In genomic region chr17:63087265-63087664, GRCm38 (mm10) we compare ENCODE assay signal across 24 mouse cellular contexts.
"Had no signal": no experiment of that assay in that cellular context is flagged by ENCODE, and none has a peak within 500 bp of the region (broad histone marks: within the 10 kb centered on the region; RNA-seq: fewer than 3 reads in every experiment).

No protein-coding gene starts in this region.

- H3K4me1 ChIP-seq: heart, embryonic 10.5 days; hindbrain, embryonic 13.5 days; hindbrain, embryonic 15.5 days; kidney, embryonic 15.5 days; limb, embryonic 13.5 days; limb, embryonic 15.5 days had no signal

- H3K27ac ChIP-seq: gastrocnemius, adult 2 months; heart, embryonic 10.5 days; hindbrain, embryonic 13.5 days; hindbrain, embryonic 15.5 days; hindbrain, postnatal 0 days; kidney, embryonic 15.5 days; kidney, postnatal 0 days; limb, embryonic 13.5 days; limb, embryonic 15.5 days had no signal

- H3K4me2 ChIP-seq: heart, embryonic 12.5 days; hindbrain, embryonic 13.5 days; hindbrain, embryonic 15.5 days; kidney, embryonic 15.5 days; limb, embryonic 13.5 days; limb, embryonic 15.5 days had no signal

- ATAC-seq: hindbrain, postnatal 0 days; intestine, embryonic 16.5 days had no signal

- H3K36me3 ChIP-seq: heart, embryonic 10.5 days; heart, embryonic 12.5 days; hindbrain, embryonic 13.5 days; hindbrain, embryonic 15.5 days; kidney, embryonic 15.5 days; limb, embryonic 13.5 days; limb, embryonic 15.5 days had no signal

- H3K9ac ChIP-seq: heart, embryonic 12.5 days; hindbrain, embryonic 13.5 days; hindbrain, embryonic 15.5 days; kidney, embryonic 15.5 days; limb, embryonic 13.5 days; limb, embryonic 15.5 days had no signal

- DNase-seq: gastrocnemius, adult 2 months; gastrocnemius, postnatal 10 days; gastrocnemius, postnatal 25 days; heart, adult 18-20 months; heart, postnatal 14 days; heart, postnatal 4 days; kidney, adult 11 months; kidney, adult 2 months; kidney, adult 9 months; kidney, postnatal 14 days; kidney, postnatal 36 days; layer of hippocampus, adult 9-11 months; layer of hippocampus, postnatal 36 days; left cerebral cortex, postnatal 4 days had no signal

- H3K9me3 ChIP-seq: heart, embryonic 10.5 days; hindbrain, embryonic 15.5 days; kidney, embryonic 15.5 days; limb, embryonic 13.5 days; limb, embryonic 15.5 days had no signal

- H3K27me3 ChIP-seq: heart, embryonic 12.5 days; hindbrain, embryonic 13.5 days; hindbrain, embryonic 15.5 days; kidney, embryonic 15.5 days; limb, embryonic 13.5 days; limb, embryonic 15.5 days had no signal

- H3K4me3 ChIP-seq: gastrocnemius, adult 2 months; heart, embryonic 10.5 days; heart, embryonic 12.5 days; hindbrain, embryonic 13.5 days; hindbrain, embryonic 15.5 days; kidney, embryonic 15.5 days; limb, embryonic 13.5 days; limb, embryonic 15.5 days had no signal
